Mouse (Mus musculus) embryo, embryonic 11.5 days (tissue): ENCODE measurements around the gene C2cd4b.

ENCODE experiments used
- DNase-seq: peaks from one replicate; pipeline ENCODE4 v3.0.0-alpha.2; 2012; ENCODE audit warnings: low read depth, low spot score

C2cd4b gene

DNA sequence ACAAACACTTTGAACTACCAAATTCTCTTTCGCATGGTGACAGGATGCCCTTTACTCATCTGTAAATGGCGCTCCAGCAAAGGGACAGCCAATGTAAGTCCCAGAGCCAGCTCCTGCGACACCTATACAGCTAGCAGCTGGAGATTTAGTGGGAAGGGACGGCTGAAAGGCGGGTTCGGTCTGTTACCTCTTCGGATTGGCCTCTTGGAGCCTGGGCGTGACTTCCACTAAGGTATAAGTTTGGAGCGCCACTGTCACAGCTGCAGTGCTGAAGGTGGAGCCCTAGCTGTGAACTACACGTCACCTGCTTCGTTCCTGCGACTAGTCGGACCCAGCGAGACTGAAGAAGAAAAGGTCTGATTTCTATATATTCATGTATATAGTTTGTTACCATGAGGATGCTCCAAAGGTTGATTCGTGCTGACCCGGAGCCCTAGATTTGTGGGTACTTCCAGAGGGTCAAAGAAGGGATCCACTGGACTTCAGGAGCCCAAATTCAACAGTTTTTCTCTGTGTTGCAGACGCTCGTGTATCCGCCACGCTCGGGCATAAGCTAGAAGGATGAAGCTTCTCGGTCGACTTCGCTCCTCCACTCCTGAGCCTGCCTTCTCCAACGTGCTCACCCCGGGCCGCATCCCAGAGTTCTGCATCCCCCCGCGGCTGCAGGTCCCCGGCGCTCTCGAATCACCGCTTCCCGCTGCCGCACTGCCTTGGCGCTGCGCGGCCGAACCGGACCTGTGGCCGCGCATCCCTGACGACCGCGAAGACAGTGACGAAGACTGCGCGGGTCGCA lies at the start of gene C2cd4b:
Gene C2cd4b, plus strand, starts transcription at position 275 of the 793 bp plus-strand sequence.
- peak; percentile 17 for DNase-seq

DNA sequence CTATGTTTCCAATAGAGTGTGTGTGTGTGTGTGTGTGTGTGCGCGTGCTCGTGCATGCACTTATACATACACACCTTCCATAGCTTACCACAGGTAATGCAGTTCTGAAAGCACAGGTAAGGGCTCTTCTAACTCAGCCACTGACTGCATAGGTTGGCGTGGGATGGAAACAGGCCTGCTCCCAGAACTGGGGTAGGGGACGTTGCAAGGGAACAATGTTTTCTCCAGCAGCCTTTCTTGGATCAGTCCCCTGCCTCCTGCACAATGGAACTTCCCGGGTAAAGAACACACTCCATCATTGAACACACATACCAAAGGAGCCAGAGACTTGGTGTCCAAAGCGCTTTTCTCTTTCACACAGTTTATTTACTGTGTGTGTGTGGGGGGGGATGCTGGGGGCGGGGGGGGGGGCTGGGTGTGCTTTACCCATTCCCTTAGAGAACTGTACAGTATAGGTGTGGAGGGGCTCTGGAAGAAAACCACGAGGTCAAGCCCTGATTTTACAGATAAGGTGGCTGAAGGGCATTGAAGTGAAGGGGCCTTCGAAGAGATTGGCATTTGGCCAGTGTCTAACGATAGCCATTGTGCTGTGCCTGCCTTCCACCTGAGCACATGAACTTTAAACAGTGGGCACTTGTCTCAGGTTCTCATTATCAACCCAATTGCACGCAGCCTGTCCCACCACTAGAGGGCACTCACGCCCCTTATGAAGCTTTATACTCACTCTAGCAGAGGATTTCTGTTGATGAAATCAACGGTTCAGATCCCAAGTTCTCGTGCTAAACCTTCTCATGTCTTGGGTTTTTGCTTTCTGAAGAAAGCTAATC lies 48.0 kb upstream of the C2cd4b start:
- DNase-seq = peak; percentile 53

DNA sequence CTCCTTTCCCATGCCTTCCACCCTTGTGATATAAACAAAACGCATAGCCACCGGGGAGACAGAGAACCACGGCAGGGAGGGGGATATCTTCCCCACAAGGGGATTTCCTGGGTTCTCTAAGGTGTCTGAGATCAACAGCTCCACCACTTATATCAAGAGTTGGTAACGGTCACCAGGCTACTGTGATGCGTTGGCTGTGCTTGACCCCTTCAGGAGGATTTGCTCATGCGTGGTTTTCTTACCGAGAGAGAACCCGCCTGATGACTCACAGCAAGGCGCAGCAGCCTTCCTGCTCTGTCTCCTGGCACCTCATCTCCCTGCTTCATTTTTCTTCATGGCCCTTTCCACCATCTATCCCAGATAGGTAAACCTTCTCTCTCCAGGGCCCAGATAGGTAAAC lies 47.1 kb upstream of the C2cd4b start:
- no peak for DNase-seq

DNA sequence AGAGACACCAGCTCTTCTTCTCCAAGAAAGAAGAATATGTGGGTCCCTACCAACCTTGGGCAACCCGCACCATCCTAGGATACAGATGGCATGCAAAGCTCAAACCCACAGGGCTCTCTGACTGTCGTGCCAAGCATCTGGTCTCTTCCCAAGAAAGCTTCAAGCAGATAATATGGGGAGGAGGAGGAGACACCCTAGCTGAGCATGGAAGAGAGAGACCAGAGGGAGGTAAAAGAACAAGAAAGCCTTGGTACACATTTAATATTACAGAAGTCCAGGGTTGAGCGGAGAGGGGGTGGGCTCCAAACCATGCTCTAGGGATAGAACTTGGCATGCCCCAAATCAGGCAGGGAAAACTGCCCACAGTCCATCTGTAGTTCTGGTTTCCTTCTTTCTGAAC lies 42.2 kb upstream of the C2cd4b start:
- no peak for DNase-seq

DNA sequence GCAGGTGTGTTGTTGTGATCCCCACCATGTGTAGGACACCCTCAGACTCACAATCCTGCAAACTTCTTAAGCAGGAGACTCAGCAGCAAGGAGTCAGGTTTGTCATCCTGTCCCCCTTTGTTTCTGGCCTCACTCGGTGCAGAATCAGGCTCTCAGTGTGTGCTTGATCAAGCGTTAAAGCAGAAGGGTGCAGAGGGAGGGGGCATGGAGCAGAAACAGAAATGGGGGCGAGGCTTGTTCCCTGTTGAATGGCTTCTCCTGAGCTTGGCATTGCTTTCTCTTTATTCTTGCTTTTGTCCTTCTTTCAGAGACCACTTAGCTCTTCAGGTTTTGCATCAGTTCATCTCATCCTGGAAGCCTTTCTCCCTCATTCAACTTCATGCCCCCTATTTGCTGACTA lies 40.6 kb upstream of the C2cd4b start:
- DNase-seq = no peak

DNA sequence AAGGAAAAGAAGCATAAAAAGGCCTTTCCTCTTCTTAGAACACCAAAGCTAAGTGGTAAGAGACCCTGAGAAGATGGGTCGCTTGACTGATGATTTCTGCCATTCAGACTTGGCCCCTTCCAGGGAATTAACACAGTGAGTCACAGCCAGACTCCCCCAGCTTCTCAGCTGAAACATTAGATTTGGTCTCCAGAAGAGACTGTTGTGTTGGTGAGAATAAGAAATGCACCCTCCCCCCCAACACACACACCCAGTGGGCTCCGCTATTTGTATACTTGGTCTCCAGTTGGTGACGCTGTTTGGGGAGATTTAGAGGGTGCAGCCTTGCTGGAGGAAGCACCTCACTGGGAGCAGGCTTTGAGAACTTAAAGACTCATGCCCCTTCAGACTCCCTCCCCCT lies 39.1 kb upstream of the C2cd4b start:
- DNase-seq = no peak

DNA sequence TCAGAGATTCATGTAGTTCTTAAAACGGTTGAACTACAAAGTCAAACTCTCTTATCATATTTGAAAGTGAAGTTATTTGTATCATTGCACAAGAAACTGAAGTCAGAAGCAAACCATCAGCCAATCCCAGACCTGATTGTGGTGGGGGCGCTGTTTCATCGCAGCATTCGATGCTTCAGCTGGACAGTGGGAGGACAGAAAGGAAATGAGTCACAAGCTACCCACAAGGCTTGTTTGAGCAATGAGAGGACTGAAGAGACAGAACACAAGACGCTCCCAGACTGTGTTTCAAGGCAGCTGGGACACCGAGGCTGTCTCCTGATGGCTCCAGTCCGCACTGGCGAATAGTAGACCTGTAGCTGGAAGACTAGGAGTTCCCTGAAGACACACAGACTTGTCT lies 36.9 kb upstream of the C2cd4b start:
- no peak for DNase-seq

DNA sequence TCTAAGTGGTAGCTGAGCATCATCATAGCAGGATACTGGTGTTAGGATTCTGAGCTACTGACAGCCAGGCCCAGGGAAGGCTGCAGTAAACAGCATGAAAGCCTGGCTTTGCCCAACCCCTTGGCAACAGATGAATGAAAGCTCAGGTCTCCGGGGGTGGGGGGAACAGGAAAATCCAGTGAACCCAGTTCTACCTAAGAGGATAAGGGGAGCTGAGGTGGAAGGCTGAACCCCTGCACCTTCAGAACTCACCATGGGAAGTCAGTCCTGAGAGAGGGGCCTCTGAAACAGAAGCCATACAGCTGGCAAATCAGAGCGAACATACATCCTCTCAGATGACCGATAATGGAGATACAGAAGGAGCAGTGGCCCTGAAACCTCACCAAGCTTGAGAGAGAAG lies 34.0 kb upstream of the C2cd4b start:
- no peak for DNase-seq

DNA sequence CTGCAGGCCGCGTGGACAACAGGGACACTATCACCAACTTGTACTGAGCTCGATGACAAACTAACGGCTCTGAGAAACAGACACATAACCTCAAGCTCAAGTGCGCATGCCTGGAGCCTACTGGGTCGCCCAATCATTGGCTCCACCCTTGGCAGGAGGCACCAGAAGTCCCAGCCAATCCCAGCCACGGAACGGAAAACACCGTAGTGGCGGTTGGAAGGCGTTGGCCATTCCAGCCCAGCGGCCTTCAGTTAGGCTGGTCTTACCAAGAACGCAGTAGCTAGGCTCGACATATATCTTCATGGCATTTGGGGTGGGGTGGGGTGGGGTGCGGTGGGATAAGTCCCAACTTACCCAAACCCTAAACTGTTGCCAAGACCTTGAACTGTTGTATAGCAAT lies 25.5 kb upstream of the C2cd4b start:
- no peak for DNase-seq

DNA sequence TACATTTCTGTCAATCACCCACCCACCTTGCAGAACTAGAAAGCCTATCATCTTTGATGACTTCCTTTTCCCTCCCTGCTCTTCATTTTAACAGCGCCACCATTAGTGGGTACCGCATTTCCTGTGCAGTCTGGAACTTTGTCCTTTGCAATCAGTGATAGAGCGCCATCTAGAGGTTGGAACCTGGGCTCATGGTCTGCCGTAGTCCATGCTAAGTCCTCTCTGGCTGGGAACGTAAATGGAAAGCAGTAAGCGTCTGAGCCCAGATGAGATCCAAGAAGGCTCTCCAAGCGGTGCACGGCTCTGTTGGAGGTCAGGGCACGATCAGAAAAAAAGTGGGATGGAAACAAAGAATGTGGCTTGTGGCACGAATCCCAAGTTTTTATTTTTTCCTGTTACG lies 23.8 kb upstream of the C2cd4b start:
- peak; percentile 13 for DNase-seq

DNA sequence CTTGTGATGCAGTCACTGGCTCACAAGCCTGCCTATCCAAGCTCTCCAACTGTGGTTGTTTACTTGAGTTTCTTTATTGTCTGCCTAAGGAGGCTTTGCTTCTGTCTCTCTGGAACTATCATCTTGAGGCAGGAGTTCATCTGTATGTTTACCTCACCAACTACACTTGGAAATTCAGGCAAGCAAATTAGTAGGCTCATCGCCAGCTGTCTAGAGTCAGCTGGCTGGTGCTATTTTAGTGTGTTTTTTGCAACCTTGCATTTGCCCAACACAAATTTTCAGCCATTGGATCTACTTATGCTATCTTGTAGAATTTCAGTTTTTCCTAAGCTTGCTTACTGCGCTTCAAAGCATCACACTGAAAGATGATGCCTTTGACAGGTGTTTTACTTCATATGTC lies 18.0 kb upstream of the C2cd4b start:
- DNase-seq = no peak

DNA sequence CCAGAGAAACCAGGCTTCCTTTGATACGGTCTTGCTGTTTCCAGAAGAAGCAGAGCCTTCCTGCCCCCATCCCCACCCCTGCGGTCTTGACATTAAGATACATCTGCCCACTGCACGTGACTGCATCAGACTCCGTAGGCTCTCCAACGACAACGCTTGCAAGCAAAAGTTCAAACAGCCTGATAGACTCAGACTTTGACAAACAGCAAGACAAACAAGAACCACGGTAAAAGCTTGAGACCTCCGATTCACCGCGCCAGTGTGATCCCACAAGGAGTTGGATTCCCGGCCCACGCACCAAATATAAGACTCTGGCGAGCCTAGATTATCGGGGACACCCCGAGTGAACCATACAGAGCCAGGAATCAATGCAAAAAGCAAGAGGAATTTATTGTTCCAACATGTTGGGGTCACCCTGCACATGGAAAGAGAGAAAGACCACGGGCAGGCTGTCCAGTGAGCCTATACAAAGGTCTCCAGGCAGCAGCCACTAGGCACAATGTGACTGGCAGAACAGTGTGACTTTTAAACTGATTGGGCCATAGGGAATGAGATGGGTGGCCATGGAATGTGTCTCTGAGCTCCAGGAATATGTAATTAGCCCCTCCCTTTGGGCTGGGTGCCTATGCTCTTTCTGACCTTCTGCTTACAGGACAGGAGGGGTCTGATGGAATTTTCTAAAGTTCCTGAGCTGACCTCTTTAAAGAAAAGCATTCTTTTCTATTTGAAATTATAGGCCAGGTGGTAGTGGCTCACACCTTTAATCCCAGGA lies 5.6 kb upstream of the C2cd4b start:
- no peak for DNase-seq

DNA sequence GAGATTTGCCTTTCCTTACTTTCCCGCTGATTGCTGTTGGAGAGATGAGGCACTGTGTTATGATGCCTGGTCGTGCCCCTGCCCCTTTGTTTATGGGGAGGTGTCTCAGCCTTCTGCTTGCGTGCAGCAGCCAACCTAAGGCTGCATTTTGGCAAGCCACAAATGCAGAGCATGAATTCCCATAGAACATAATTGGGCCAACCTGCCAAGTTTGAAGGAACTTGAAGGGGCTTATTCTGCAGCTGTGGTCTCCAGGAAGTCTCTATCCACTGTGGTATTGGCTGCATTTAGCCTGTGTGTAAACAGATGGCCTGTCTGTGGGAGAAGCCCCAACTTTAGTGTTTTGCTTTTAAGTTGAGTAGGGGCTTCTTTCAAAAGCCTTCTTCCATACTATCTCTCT lies 4.5 kb upstream of the C2cd4b start:
- DNase-seq = no peak

DNA sequence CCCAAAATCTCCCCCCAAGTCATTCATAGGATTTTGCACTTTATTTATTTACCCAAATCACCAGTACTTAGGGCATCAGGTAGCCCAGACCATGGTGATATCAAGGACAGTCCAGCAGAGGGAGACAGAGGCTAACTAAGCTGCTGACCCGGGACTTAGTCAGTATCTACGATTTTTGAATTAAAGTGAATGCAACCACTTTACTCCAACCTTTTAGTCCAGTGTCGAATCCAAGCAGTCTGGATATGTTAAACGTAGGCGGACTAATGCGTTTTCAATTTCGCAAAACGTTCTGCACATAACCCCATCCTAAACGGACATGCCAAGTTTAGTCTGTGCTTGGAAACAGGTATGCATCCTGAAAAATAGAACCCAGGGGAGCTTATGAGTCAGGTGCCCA lies 551 bp upstream of the C2cd4b start:
- DNase-seq = peak; percentile 59

DNA sequence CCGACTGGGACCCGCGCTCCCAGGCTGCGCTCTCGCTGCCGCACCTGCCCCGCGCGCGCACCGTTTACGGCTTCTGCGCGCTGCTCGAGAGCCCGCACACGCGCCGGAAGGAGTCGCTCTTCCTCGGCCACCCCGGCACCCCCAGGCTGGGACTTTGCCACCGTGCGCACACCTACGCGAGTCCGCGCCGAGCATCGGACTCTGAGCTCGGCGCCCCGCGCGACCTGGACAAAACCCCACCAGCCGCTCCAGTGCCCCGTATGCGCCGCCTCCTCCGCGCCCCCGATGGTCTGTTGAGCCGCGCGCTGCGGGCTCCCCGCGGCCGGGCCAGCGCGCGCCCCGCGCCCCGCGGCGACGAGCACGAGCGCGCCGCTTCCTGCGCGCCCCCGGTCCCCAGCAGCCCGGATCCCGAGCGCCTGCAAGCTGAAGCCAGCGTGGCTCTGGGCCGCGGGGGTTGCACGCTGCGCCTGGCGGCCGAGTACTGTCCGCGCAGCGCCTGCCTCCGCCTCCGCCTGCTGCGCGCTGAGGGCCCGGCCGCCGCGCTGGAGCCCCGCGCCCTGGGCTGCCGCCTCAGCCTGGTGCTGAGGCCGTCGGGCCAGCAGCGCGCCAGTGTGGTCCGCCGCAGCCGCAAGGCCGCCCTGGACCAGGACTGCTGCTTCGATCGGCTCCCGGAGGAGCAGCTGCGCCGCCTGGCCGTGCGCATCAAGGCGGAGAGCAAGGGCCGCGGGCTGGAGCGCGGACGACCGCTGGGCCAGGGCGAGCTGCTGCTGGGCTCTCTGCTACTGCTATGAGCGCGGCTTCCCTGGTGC lies 923 bp downstream of the C2cd4b start:
- DNase-seq = peak; percentile 49

DNA sequence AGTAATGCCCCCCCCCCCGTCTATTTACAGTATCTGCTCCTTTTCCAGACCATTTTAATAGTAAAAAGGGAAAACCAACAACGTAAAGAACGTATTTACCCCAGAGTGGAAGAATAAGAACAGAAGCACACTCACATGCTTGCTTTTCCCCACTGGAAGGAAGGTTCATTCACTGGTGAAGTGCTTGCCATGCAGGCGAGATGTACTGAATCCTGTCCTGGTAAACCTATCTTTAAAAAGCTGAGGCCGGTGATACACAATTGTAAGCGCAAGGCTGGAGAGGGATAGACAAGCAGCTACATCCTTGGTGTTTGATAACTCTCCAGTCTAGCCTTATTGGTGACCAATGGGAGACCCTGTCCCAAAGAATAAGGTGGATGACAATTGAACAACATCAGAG lies 1.8 kb downstream of the C2cd4b start:
- DNase-seq = no peak

DNA sequence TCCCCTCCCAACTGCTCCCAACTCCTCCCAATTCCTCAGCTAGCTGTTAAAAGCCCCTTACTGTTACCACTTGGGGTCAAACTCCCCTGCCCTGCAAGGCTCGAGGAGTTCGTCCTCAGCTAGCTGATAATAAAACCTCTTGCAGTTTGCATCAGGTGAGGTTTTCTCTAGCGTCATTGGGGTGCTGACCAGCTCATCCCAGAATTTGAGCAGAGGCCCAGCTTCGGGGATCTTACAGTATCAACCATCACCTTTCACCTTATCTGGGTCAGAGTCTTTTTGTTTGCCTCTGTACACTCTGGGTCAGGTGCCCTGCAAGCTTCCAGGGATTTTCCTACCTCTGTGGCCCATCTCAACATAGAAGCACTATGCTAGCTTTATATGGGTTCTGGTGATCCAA lies 4.1 kb downstream of the C2cd4b start:
- DNase-seq = no peak

DNA sequence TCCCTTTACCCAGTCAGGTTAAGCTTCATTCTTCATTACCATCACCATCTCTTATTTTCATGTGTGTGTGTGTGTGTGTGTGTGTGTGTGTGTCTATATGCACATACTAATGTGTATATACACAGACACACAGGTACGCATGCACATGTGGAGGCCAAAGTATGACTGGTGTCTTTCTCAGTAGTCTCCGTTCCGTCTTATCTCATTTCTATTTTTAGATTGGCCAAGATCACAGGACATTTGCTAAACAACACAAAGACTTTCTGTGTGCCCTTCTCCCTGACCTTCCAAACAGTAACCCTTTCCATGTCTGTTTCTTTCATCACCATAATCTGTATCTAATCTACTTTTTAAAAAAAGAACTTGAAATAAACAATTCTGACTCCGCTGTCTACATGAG lies 7.2 kb downstream of the C2cd4b start:
- DNase-seq = no peak

DNA sequence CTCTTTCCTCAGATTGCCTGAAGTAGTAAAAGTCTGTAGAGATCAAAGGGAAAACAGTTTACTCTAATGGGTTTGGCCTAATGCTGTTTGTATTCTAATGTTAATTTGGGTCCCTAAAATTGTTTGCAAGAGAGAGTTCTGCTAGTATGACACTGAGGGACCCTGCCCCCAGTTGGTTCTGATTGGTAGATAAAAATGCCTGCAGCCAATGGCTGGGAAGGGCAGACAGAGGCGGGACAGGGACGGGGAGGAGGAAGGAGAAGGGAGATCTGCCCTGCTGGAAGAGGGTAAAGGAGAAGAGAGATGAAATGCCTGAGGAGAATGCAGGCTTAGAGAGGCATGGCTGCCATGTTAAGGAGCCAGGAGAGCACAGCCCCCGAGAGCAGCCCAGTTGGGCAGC lies 7.7 kb downstream of the C2cd4b start:
- no peak for DNase-seq

DNA sequence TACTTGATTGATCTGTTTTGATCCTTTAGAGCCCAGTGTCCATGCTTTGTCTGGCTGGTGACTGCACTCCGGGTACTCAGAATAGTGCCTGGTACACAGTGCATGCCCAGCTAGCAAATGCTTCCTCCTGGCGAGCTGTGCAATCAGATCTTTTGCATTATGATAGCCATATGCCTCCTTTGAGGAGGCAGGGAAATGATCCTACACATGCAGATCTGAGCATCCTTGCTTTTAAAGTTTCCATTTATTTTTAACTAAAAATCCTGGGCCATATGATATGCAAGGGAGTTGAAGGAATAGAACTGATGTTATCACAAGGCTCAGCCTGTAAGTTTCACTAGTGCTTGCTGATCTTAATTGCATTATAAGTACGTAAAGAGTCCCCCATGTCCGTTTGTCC lies 9.6 kb downstream of the C2cd4b start:
- DNase-seq = no peak

DNA sequence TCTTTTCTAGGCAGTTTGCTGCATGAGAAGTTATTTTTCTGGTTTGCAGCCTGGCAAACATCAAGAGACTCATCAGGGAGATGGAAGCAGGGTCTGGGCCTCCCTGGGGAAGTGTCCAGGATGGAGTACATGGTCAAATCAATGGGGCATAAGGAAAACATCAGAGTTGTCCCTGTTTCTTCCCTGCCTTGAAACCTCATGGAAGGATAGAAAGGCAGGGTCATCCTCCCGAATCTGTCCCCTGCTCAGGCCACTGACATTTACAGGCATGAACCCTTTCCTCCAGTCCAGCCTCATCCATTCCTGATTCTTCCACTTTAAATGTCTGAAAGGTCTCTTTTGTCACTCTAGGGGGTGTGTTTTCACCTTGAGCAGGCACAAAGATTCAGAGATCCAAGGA lies 10.2 kb downstream of the C2cd4b start:
- DNase-seq = no peak

DNA sequence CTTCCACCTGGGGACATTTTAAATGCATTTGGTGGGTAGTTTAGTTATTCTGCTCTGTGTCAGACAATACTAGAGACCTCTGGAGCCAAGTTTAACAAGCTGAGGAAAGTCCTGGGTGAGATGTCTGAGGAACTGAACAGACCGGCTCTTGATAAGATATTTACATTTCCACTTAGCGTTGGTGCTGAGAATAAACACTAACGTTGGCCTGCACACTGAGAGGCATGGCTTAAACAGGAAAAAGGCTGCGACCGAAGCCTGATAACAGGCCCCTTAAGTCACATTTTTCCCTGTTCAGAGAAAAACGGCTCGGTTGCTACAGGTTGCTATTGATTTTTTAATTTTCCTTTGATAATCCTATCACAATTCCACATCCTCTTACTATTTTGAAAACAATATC lies 12.1 kb downstream of the C2cd4b start:
- DNase-seq = no peak
